In the genomic region with DNA sequence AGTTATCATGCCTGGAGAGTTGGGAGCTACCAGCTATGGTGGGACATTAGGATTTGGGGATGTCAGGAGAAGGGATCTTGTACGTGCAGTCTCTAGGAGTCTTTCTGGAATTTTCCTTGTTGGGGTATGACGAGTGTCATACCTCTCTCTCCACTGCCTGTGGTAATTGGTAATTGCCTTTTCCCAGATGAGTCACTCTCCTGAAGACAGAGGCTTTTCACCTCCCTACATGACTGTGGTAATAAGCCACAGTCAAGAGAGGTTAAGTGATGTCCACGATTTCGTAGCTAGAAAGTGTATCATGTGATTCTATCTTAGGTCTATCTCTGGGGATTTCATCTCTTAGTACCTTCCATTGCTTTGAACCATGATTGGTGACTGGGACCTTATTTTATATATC, we compare ENCODE assay signal across 18 mouse cellular contexts. TPM values are rescaled to one million over a fixed set of nuclear protein-coding genes. Genes with fewer than 3 reads are reported as not detected.
"Had no signal": no experiment of that assay in that cellular context is flagged by ENCODE, and none has a peak within 500 bp of the region (broad histone marks: within the 10 kb centered on the region; RNA-seq: fewer than 3 reads in every experiment).

No protein-coding gene starts in this region.

- DNase-seq: lung, adult 18-20 months; lung, embryonic 14.5 days; lung, postnatal 14 days; lung, postnatal 36 days; midbrain, embryonic 14.5 days; right cerebral cortex, postnatal 14 days; thymus, adult 2 months; thymus, postnatal 25 days; thymus, postnatal 4 days had no signal

- H3K4me2 ChIP-seq: lung, embryonic 14.5 days; midbrain, embryonic 12.5 days; neural tube, embryonic 12.5 days; stomach, embryonic 15.5 days had no signal

- H3K27ac ChIP-seq: midbrain, embryonic 12.5 days; neural tube, embryonic 12.5 days; stomach, embryonic 15.5 days; stomach, postnatal 0 days had no signal

- H3K27me3 ChIP-seq: midbrain, embryonic 12.5 days; neural tube, embryonic 12.5 days; stomach, embryonic 15.5 days had no signal

- H3K9ac ChIP-seq: lung, embryonic 14.5 days; midbrain, embryonic 12.5 days; neural tube, embryonic 12.5 days; stomach, embryonic 15.5 days had no signal

- H3K36me3 ChIP-seq: neural tube, embryonic 12.5 days; stomach, embryonic 15.5 days had no signal

- ATAC-seq: midbrain, embryonic 16.5 days had no signal

- H3K9me3 ChIP-seq: midbrain, embryonic 10.5 days; midbrain, embryonic 12.5 days; neural tube, embryonic 12.5 days; stomach, embryonic 15.5 days had no signal

- H3K4me3 ChIP-seq: midbrain, embryonic 10.5 days; midbrain, embryonic 12.5 days; neural tube, embryonic 12.5 days; stomach, embryonic 15.5 days had no signal

RNA-seq across cellular contexts. Expression of gene Serping1, which starts 2.8 kb away (rescaled TPM):
- total RNA-seq: megakaryocyte-erythroid progenitor cell, adult 5-6 weeks; neutrophil, adult 5-6 weeks had no signal

RNA-seq across cellular contexts. Expression of gene Gm19426, which starts 29.0 kb away (rescaled TPM):
- total RNA-seq: megakaryocyte, adult 5-6 weeks; neutrophil, adult 5-6 weeks had no signal
